Mouse (Mus musculus): Measurements from ENCODE around the gene Lmna. TPM values are rescaled to one million over a fixed set of nuclear protein-coding genes. Genes with fewer than 3 reads are reported as not detected.

The Lmna gene
- polyA plus RNA-seq, 1 experiment from 2014 or later, result 183 TPM

MicroRNA genes within 50 kb of the gene (microRNA counts, 519-probe panel; counts per million panel counts)
- microRNA mmu-miR-1905, result not detected

Small RNA genes lying within 50 kb of the gene (microRNA-seq; reads per million reads assigned to microRNA genes)
- gene Mir1905 (not detected), gene Mir7011 (not detected)

Other genes with a start within 250 kb of the Lmna start
- 0.80 and 1.0 TPM in 2 replicates for gene Gm38392, start 222.7 kb downstream of the Lmna start, polyA plus RNA-seq (2015; fragmentation: Nextera tagmentation; extraction: Ambion mirVana)
- 12.8 and 15.5 TPM in 2 replicates for gene Tsacc, start 213.0 kb downstream of the Lmna start, polyA plus RNA-seq (2015; fragmentation: Nextera tagmentation; extraction: Ambion mirVana)
- 557 and 573 TPM in 2 replicates for gene Cct3, start 212.8 kb downstream of the Lmna start, polyA plus RNA-seq (2015; fragmentation: Nextera tagmentation; extraction: Ambion mirVana)
- 174 and 188 TPM in 2 replicates for gene Glmp, start 184.9 kb downstream of the Lmna start, polyA plus RNA-seq (2015; fragmentation: Nextera tagmentation; extraction: Ambion mirVana)
- gene Tmem79, start 173.8 kb downstream of the Lmna start, polyA plus RNA-seq (2015; fragmentation: Nextera tagmentation; extraction: Ambion mirVana), result 6.4 and 6.8 TPM in 2 replicates
- gene Smg5, start 173.7 kb downstream of the Lmna start, polyA plus RNA-seq (2015; fragmentation: Nextera tagmentation; extraction: Ambion mirVana), result 54.9 and 58.4 TPM in 2 replicates
- 7.6 and 8.7 TPM in 2 replicates for gene Paqr6, start 145.4 kb downstream of the Lmna start, polyA plus RNA-seq (2015; fragmentation: Nextera tagmentation; extraction: Ambion mirVana)
- gene Bglap3, start 137.2 kb downstream of the Lmna start, polyA plus RNA-seq (2015; fragmentation: Nextera tagmentation; extraction: Ambion mirVana), result 0.37 TPM in 1 of 2 replicates, not detected in the other
- gene Bglap2, start 131.3 kb downstream of the Lmna start, polyA plus RNA-seq (2015; fragmentation: Nextera tagmentation; extraction: Ambion mirVana), result not detected in 2 replicates
- gene Bglap, start 125.5 kb downstream of the Lmna start, polyA plus RNA-seq (2015; fragmentation: Nextera tagmentation; extraction: Ambion mirVana), result 0.63 TPM in 1 of 2 replicates, not detected in the other
- 125 and 127 TPM in 2 replicates for gene Pmf1, start 99.6 kb downstream of the Lmna start, polyA plus RNA-seq (2015; fragmentation: Nextera tagmentation; extraction: Ambion mirVana)
- 17.3 and 18.3 TPM in 2 replicates for gene Slc25a44, start 84.8 kb downstream of the Lmna start, polyA plus RNA-seq (2015; fragmentation: Nextera tagmentation; extraction: Ambion mirVana)
- gene Sema4a, start 48.8 kb downstream of the Lmna start, polyA plus RNA-seq (2015; fragmentation: Nextera tagmentation; extraction: Ambion mirVana), result 7.9 and 9.9 TPM in 2 replicates
- gene Mex3a, start 22.4 kb upstream of the Lmna start, polyA plus RNA-seq (2015; fragmentation: Nextera tagmentation; extraction: Ambion mirVana), result 32.9 and 33.9 TPM in 2 replicates
- 7.7 and 9.3 TPM in 2 replicates for gene Rab25, start 38.3 kb upstream of the Lmna start, polyA plus RNA-seq (2015; fragmentation: Nextera tagmentation; extraction: Ambion mirVana)
- gene Lamtor2, start 43.1 kb upstream of the Lmna start, polyA plus RNA-seq (2015; fragmentation: Nextera tagmentation; extraction: Ambion mirVana), result 147 and 154 TPM in 2 replicates
- 46.6 and 48.2 TPM in 2 replicates for gene Ubqln4, start 43.8 kb upstream of the Lmna start, polyA plus RNA-seq (2015; fragmentation: Nextera tagmentation; extraction: Ambion mirVana)
- 294 and 306 TPM in 2 replicates for gene Ssr2, start 65.9 kb upstream of the Lmna start, polyA plus RNA-seq (2015; fragmentation: Nextera tagmentation; extraction: Ambion mirVana)
- gene Arhgef2, start 96.0 kb upstream of the Lmna start, polyA plus RNA-seq (2015; fragmentation: Nextera tagmentation; extraction: Ambion mirVana), result 105 and 107 TPM in 2 replicates
- not detected in 2 replicates for gene Rxfp4, start 143.2 kb upstream of the Lmna start, polyA plus RNA-seq (2015; fragmentation: Nextera tagmentation; extraction: Ambion mirVana)
- 106 TPM in 2 replicates for gene Khdc4, start 175.8 kb upstream of the Lmna start, polyA plus RNA-seq (2015; fragmentation: Nextera tagmentation; extraction: Ambion mirVana)
- gene Rit1, start 206.9 kb upstream of the Lmna start, polyA plus RNA-seq (2015; fragmentation: Nextera tagmentation; extraction: Ambion mirVana), result 50.1 and 51.1 TPM in 2 replicates

Measured in limb, embryonic 13.5 days (tissue).